Mouse (Mus musculus) lung, embryonic 15.5 days (tissue): ENCODE measurements around the gene Rbm44. TPM values are rescaled to one million over a fixed set of nuclear protein-coding genes. Genes with fewer than 3 reads are reported as not detected.

Experiments
- ATAC-seq: fragments of 200-750 bp; cut with Nextera tagmentation; 2 replicates; pipeline ENCODE4 v1.8.0; 2017; ENCODE audit warnings: moderate number of reproducible peaks, borderline replicate concordance; ENCODE audit not compliant: low FRiP score, low TSS enrichment; ENCODE audit errors: extremely low read depth
- H3K27ac ChIP-seq: fragments of 300-500 bp; sonication (generic); 2 replicates; pipeline ENCODE4 v1.5.1; 2015; ENCODE audit warnings: moderate library complexity, mild to moderate bottlenecking, inconsistent platforms
- H3K27me3 ChIP-seq: fragments of 300-500 bp; sonication (generic); 2 replicates; pipeline ENCODE4 v1.6.1; 2015; ENCODE audit warnings: inconsistent platforms
- H3K36me3 ChIP-seq: fragments of 300-500 bp; sonication (generic); 2 replicates; pipeline ENCODE4 v1.6.1; 2015; ENCODE audit warnings: inconsistent platforms
- H3K4me1 ChIP-seq: fragments of 300-500 bp; sonication (generic); 2 replicates; pipeline ENCODE4 v1.6.1; 2015; ENCODE audit warnings: inconsistent platforms
- H3K4me2 ChIP-seq: fragments of 300-500 bp; sonication (generic); 2 replicates; pipeline ENCODE4 v1.6.1; 2015; ENCODE audit warnings: inconsistent platforms, mild to moderate bottlenecking, moderate library complexity
- H3K4me3 ChIP-seq: fragments of 300-500 bp; sonication (generic); 2 replicates; pipeline ENCODE4 v1.5.1; 2015; ENCODE audit warnings: mild to moderate bottlenecking, inconsistent platforms
- H3K9ac ChIP-seq: fragments of 300-500 bp; sonication (generic); 2 replicates; pipeline ENCODE4 v1.6.1; 2015; ENCODE audit warnings: inconsistent platforms
- H3K9me3 ChIP-seq: fragments of 300-500 bp; sonication (generic); 2 replicates; pipeline ENCODE4 v1.6.1; 2016; ENCODE audit warnings: inconsistent platforms
- WGBS: fragments of 180-500 bp; shearing (Covaris S2); methylation state at CpG from one replicate; pipeline ENCODE4 v1.1.7; 2015; 5-methylcytosine and 5-hydroxymethylcytosine counted together
- polyA plus RNA-seq: library from polyadenylated mRNA; unstranded; fragments of >200 nt; fragmentation: Nextera tagmentation; extraction: Ambion mirVana; gene quantifications from 2 replicates; pipeline ENCODE4 v1.2.1, GENCODE M21; 2015

Rbm44 gene
- polyA plus RNA-seq, 1 experiment from 2014 or later: 1.0 TPM

DNA sequence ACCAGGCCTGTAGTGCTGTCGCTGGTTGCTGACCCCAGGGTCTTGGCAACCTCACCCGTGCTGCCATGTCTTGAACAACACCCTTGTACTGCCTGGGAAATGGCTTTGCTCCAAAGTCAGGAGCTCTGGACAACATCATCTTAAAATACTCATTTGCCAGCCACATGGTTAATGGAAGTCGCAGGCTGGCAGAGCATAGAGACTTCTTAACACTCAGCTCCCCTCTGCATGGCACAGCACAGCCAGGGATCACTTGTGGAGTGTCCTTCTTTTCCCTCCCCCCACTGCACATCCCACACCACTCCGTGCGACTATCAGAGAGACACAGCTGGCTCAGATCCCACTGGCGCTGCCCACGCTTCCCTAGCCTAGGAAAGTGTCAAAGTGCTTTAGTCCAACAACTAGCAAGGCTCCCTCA lies 66.7 kb downstream of the Rbm44 start:
- Histone ChIP-seq H3K9ac (no peak overlapping the region), H3K27ac (no peak overlapping the region; the same call in 1 of the 2 replicates), H3K4me3 (no peak overlapping the region), H3K4me1 (peaks cover 20% of the 10 kb centered on the region), H3K9me3 (no peaks in the 10 kb centered on the region), H3K27me3 (no peaks in the 10 kb centered on the region), H3K4me2 (no peak overlapping the region), H3K36me3 (no peaks in the 10 kb centered on the region)
- 0 out of 2 replicates have a peak, but pooled peaks have one; percentile 67 for ATAC-seq
- WGBS: 55% methylated on average over 7 of the region's 7 CpGs

DNA sequence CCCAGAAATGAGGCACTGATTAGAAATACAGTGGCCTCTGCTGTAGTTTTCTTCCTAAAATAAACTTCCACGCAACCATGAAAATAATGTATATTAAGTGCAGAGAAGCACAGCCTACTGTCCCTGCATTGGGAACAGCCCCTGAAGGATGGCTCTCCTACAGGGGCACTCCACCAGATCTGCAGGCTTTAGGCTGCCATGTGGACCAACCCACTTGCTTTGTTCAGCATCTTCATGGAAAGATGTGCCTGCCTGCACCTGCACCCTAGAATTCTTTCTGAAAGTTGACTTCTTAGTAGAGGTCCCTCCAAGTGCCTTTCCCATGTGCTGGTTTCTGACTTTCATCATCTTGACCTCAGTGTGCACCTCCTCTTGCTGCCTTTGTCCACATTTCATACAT lies 70.4 kb downstream of the Rbm44 start:
- Histone ChIP-seq H3K9ac (no peak overlapping the region), H3K36me3 (no peaks in the 10 kb centered on the region), H3K9me3 (no peaks in the 10 kb centered on the region), H3K4me2 (no peak overlapping the region), H3K4me1 (peaks cover 10% of the 10 kb centered on the region), H3K4me3 (no peak overlapping the region), H3K27me3 (no peaks in the 10 kb centered on the region), H3K27ac (no peak overlapping the region)
- 94% methylated on average over 1 of the region's 1 CpGs for WGBS
- ATAC-seq: no peak

DNA sequence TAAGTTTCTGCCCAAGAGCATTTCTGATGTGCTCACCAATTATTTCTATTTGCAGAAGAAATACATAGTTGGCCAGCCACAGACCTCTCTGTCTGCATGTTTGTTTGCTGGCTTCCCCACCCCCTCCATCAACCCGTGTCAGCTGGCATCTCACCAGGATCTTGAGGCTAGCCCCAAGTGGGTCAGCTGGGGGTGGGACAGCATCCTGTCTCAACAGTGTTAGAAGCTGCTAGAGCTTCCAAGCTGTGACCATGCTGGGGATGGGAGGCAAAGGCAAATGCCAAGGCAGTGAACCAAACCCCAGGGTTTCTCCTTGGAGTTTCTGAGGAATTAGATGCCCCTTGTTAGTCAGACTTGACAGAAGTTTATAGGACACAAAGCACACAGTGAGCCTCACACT lies 71.1 kb downstream of the Rbm44 start:
- Histone ChIP-seq H3K9me3 (no peaks in the 10 kb centered on the region), H3K9ac (no peak overlapping the region), H3K4me2 (no peak overlapping the region), H3K4me1 (peaks cover 10% of the 10 kb centered on the region), H3K27ac (peak overlapping the region; percentile 6; the same call in 1 of the 2 replicates), H3K4me3 (no peak overlapping the region), H3K36me3 (no peaks in the 10 kb centered on the region), H3K27me3 (no peaks in the 10 kb centered on the region)
- no peak; the same call in 1 of the 2 replicates for ATAC-seq
- WGBS: 18% methylated on average over 1 of the region's 1 CpGs

DNA sequence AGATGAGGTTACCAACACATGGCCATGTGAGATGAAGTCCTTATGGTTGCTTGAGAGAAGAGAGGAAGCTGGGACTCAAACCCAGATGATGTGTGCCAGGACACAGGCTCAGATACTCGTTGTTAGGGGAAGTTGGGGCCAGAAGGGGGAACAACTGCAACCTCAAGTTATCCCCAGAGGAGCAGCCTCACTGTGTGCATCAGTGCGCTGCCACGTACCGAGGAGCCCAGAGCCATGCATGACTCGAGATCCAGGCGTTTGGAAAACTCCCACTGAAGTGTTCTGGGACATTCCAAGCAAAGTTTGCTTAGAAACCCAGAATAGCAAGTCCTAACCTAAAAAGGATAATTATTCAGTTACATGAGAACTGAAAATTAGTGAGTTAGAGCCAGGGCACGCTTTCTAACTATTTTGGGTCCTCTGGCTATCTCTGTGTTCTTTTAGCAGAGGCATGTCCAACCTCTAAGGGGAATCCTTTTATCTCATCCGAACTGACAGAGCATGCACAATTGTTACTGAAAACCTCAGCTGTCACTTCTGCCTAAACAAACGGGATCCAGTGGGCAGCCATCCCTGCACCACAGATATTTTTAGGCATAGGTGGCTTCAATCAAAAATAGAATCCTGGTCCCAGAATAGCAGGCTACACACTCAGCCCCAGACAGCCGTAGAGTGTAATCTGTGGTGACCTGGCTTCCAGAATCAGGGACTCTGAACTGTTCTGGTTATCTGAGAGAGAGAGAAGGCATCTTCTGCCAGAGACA lies 71.8 kb downstream of the Rbm44 start:
- no peak overlapping the region for H3K4me2 ChIP-seq
- H3K36me3 ChIP-seq: no peaks in the 10 kb centered on the region
- ATAC-seq: no peak; the same call in 1 of the 2 replicates
- H3K9me3 ChIP-seq: no peaks in the 10 kb centered on the region
- H3K27ac ChIP-seq: peak overlapping the region; percentile 33
- H3K4me1 ChIP-seq: peaks cover 5% of the 10 kb centered on the region
- H3K4me3 ChIP-seq: no peak overlapping the region
- no peak overlapping the region for H3K9ac ChIP-seq
- 45% methylated on average over 10 of the region's 10 CpGs for WGBS
- H3K27me3 ChIP-seq: no peaks in the 10 kb centered on the region

DNA sequence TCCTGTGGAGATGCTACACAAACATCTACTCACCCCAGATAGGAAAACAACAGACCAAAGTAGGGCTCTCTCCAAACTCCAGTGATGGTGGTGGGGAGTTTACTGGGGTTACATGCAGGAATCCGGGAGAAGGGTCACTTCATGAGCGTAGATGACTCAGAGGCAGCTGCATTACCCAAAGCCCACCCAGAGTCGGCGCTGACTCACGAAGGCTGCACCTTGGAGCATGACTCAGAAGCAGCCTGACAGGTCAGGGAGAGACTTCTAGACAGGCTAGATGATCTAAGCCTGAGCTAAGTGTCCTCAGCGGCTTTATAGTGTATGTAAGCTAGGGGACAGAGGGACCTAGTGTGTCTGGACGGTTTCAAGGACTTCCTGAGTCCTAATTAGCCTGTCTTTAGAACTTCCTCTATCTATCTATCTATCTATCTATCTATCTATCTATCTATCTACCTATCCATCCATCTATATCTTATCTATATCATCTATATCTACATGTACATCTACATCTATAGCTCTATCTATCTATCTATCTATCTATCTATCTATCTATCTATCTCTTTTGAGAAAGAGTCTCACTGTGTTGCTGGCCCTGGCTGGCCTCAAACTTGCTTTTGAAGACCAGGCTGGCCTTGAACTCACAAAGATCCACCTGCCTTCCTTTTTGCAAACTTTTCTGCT lies 74.9 kb downstream of the Rbm44 start:
- Histone ChIP-seq H3K9me3 (no peaks in the 10 kb centered on the region), H3K4me3 (no peak overlapping the region), H3K27ac (no peak overlapping the region), H3K36me3 (no peaks in the 10 kb centered on the region), H3K4me1 (no peaks in the 10 kb centered on the region), H3K9ac (no peak overlapping the region), H3K27me3 (no peaks in the 10 kb centered on the region), H3K4me2 (no peak overlapping the region)
- 79% methylated on average over 7 of the region's 7 CpGs for WGBS
- no peak for ATAC-seq

DNA sequence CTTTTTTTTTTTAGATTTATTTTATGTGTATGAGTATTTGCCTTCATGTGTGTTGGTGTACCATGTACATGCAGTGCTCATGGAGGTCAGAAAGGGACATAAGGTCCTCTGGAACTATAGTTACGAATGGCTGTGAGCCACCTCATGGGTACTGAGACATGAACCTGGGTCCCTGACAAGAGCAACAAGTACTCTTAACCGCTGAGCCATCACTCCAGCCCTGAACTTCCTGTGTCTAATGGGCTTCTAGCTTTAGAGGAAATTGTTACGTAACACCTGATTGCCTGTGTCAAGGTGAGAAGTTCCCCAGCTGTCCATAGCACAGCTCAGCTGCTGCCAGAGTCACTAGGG lies 75.4 kb downstream of the Rbm44 start:
- H3K27ac ChIP-seq: no peak overlapping the region
- WGBS: 71% methylated on average over 3 of the region's 3 CpGs

More for the DNA sequence above, 75.4 kb downstream of the Rbm44 start:
- Histone ChIP-seq H3K4me1 (no peaks in the 10 kb centered on the region), H3K9me3 (no peaks in the 10 kb centered on the region), H3K27me3 (no peaks in the 10 kb centered on the region), H3K9ac (no peak overlapping the region), H3K4me2 (no peak overlapping the region), H3K36me3 (no peaks in the 10 kb centered on the region), H3K4me3 (no peak overlapping the region)
- no peak for ATAC-seq

Other genes with a start within 250 kb of the Rbm44 start
- 0.59 and 1.3 TPM in 2 replicates for gene Mlph, start 230.0 kb upstream of the Rbm44 start, polyA plus RNA-seq
- gene Prlh, start 192.0 kb upstream of the Rbm44 start, polyA plus RNA-seq: not detected in 2 replicates
- 3.1 and 3.8 TPM in 2 replicates for gene Rab17, start 175.4 kb upstream of the Rbm44 start, polyA plus RNA-seq
- gene Lrrfip1, start 146.4 kb upstream of the Rbm44 start, polyA plus RNA-seq: 54.8 and 60.6 TPM in 2 replicates
- 7.8 and 8.3 TPM in 2 replicates for gene Ramp1, start 34.7 kb downstream of the Rbm44 start, polyA plus RNA-seq
- 70.0 and 70.3 TPM in 2 replicates for gene Ube2f, start 105.2 kb downstream of the Rbm44 start, polyA plus RNA-seq
- gene Scly, start 153.2 kb downstream of the Rbm44 start, polyA plus RNA-seq: 13.9 and 14.2 TPM in 2 replicates
- 0.04 and 0.05 TPM in 2 replicates for gene Espnl, start 177.0 kb downstream of the Rbm44 start, polyA plus RNA-seq
- gene Klhl30, start 205.9 kb downstream of the Rbm44 start, polyA plus RNA-seq: 1.6 and 2.3 TPM in 2 replicates
- gene Erfe, start 221.3 kb downstream of the Rbm44 start, polyA plus RNA-seq: 3.3 and 3.5 TPM in 2 replicates